Mouse (Mus musculus) forebrain, embryonic 10.5 days (tissue): ENCODE data around the gene Mrpl4. TPM values are rescaled to one million over a fixed set of nuclear protein-coding genes. Genes with fewer than 3 reads are reported as not detected.

ENCODE experiments used
- DNase-seq: peaks from one replicate; pipeline ENCODE4 v3.0.0-alpha.2; 2017; ENCODE audit warnings: low spot score; ENCODE audit errors: extremely low spot score
- H3K27ac ChIP-seq: fragments of 300-500 bp; sonication (generic); 2 replicates; pipeline ENCODE4 v1.5.1; 2016; ENCODE audit warnings: mild to moderate bottlenecking
- H3K27me3 ChIP-seq: fragments of 300-500 bp; sonication (generic); 2 replicates; pipeline ENCODE4 v1.6.1; 2016; ENCODE audit warnings: mild to moderate bottlenecking; ENCODE audit not compliant: poor library complexity, severe bottlenecking
- H3K36me3 ChIP-seq: fragments of 300-500 bp; sonication (generic); replicated peaks from 2 replicates; pipeline ENCODE4 v1.6.1; 2016; ENCODE audit warnings: mild to moderate bottlenecking, moderate library complexity
- H3K4me1 ChIP-seq: fragments of 300-500 bp; sonication (generic); 2 replicates; pipeline ENCODE4 v1.6.1; 2016
- H3K4me3 ChIP-seq: fragments of 300-500 bp; sonication (generic); 2 replicates; pipeline ENCODE4 v1.5.1; 2016; ENCODE audit warnings: mild to moderate bottlenecking, moderate library complexity
- H3K9me3 ChIP-seq: fragments of 300-500 bp; sonication (generic); 2 replicates; pipeline ENCODE4 v1.6.1; 2016; ENCODE audit warnings: mild to moderate bottlenecking, moderate library complexity
- WGBS: fragments of 180-500 bp; shearing (Covaris S2); methylation state at CpG from one replicate; pipeline ENCODE4 v1.1.7; 2016; 5-methylcytosine and 5-hydroxymethylcytosine counted together
- polyA plus RNA-seq: library from polyadenylated mRNA; unstranded; fragments of >200 nt; fragmentation: Nextera tagmentation; extraction: Ambion mirVana; gene quantifications from 2 replicates; pipeline ENCODE4 v1.2.1, GENCODE M21; 2016

Gene Mrpl4
- polyA plus RNA-seq, 1 experiment from 2014 or later, result 154 TPM

GRCm38 (mm10) chr9:21012368-21012767 lies 9.8 kb downstream of the Mrpl4 start:
- no peak for DNase-seq
- Histone ChIP-seq H3K9me3 (no peaks in the 10 kb centered on the region), H3K27me3 (peaks cover 42% of the 10 kb centered on the region), H3K4me3 (no peak overlapping the region), H3K27ac (no peak overlapping the region), H3K36me3 (peaks cover 23% of the 10 kb centered on the region), H3K4me1 (peaks cover 20% of the 10 kb centered on the region)
- WGBS, result 36% methylated on average over 1 of the region's 1 CpGs

GRCm38 (mm10) chr9:21014691-21015570 lies 12.4 kb downstream of the Mrpl4 start:
- no peak overlapping the region for H3K27ac ChIP-seq
- peaks cover 63% of the 10 kb centered on the region for H3K27me3 ChIP-seq
- no peaks in the 10 kb centered on the region for H3K9me3 ChIP-seq
- H3K36me3 ChIP-seq, result no peaks in the 10 kb centered on the region
- H3K4me3 ChIP-seq, result peak overlapping the region; percentile 45
- 3% methylated on average over 29 of the region's 29 CpGs for WGBS
- DNase-seq, result no peak
- H3K4me1 ChIP-seq, result peaks cover 20% of the 10 kb centered on the region

- peaks cover 63% of the 10 kb centered on the region for H3K27me3 ChIP-seq
- H3K9me3 ChIP-seq, result no peaks in the 10 kb centered on the region
- DNase-seq, result no peak
- 1% methylated on average over 30 of the region's 30 CpGs for WGBS
- peaks cover 20% of the 10 kb centered on the region for H3K4me1 ChIP-seq
- no peak within 1 kb of the TSS for H3K27ac ChIP-seq
- H3K4me3 ChIP-seq, result peak within 1 kb of the TSS; percentile 45
- no peaks in the 10 kb centered on the region for H3K36me3 ChIP-seq
Measured at GRCm38 (mm10) chr9:21015571-21016130, 13.1 kb downstream of the Mrpl4 start, which contains the start of gene Icam1. Gene Icam1 (plus strand): TSS chr9:21015985.

- DNase-seq, result no peak
- WGBS, result 4% methylated on average over 17 of the region's 17 CpGs
- peak overlapping the region; percentile 45; the same call in 1 of the 2 replicates for H3K4me3 ChIP-seq
- H3K27me3 ChIP-seq, result peaks cover 69% of the 10 kb centered on the region
- H3K4me1 ChIP-seq, result peaks cover 20% of the 10 kb centered on the region
- no peaks in the 10 kb centered on the region for H3K9me3 ChIP-seq
- no peak overlapping the region for H3K27ac ChIP-seq
- H3K36me3 ChIP-seq, result no peaks in the 10 kb centered on the region
Measured at GRCm38 (mm10) chr9:21016331-21017176, 14.0 kb downstream of the Mrpl4 start.

GRCm38 (mm10) chr9:21017177-21017575 lies 14.6 kb downstream of the Mrpl4 start:
- peaks cover 20% of the 10 kb centered on the region for H3K4me1 ChIP-seq
- peaks cover 72% of the 10 kb centered on the region for H3K27me3 ChIP-seq
- no peaks in the 10 kb centered on the region for H3K9me3 ChIP-seq
- no peak for DNase-seq
- no peak overlapping the region for H3K4me3 ChIP-seq
- H3K36me3 ChIP-seq, result no peaks in the 10 kb centered on the region
- no peak overlapping the region for H3K27ac ChIP-seq
- WGBS, result 43% methylated on average over 4 of the region's 4 CpGs

- Histone ChIP-seq H3K27ac (no peak overlapping the region), H3K4me3 (no peak overlapping the region), H3K36me3 (no peaks in the 10 kb centered on the region), H3K27me3 (peaks cover 68% of the 10 kb centered on the region), H3K9me3 (no peaks in the 10 kb centered on the region), H3K4me1 (peaks cover 20% of the 10 kb centered on the region)
- no peak for DNase-seq
- 77% methylated on average over 2 of the region's 2 CpGs for WGBS
Measured at GRCm38 (mm10) chr9:21018600-21018999, 16.1 kb downstream of the Mrpl4 start.

- DNase-seq, result no peak
- Histone ChIP-seq H3K4me1 (peaks cover 4% of the 10 kb centered on the region; the same call in 1 of the 2 replicates), H3K4me3 (no peak overlapping the region), H3K36me3 (no peaks in the 10 kb centered on the region), H3K27ac (no peak overlapping the region), H3K9me3 (no peaks in the 10 kb centered on the region), H3K27me3 (peaks cover 54% of the 10 kb centered on the region)
- 87% methylated on average over 3 of the region's 3 CpGs for WGBS
Measured at GRCm38 (mm10) chr9:21021363-21021762, 18.8 kb downstream of the Mrpl4 start.

GRCm38 (mm10) chr9:21022288-21022687 lies 19.8 kb downstream of the Mrpl4 start:
- WGBS, result 66% methylated on average over 6 of the region's 6 CpGs
- peaks cover 54% of the 10 kb centered on the region for H3K27me3 ChIP-seq
- no peak overlapping the region for H3K4me3 ChIP-seq
- no peaks in the 10 kb centered on the region for H3K36me3 ChIP-seq
- no peaks in the 10 kb centered on the region; the same call in 1 of the 2 replicates for H3K4me1 ChIP-seq
- DNase-seq, result no peak
- no peaks in the 10 kb centered on the region for H3K9me3 ChIP-seq
- H3K27ac ChIP-seq, result no peak overlapping the region

- H3K9me3 ChIP-seq, result no peaks in the 10 kb centered on the region
- H3K4me3 ChIP-seq, result no peak overlapping the region
- H3K27ac ChIP-seq, result no peak overlapping the region
- WGBS, result 87% methylated on average over 1 of the region's 1 CpGs
- no peaks in the 10 kb centered on the region for H3K36me3 ChIP-seq
- H3K27me3 ChIP-seq, result peaks cover 54% of the 10 kb centered on the region
- peaks cover under 1% of the 10 kb centered on the region; the same call in 1 of the 2 replicates for H3K4me1 ChIP-seq
- no peak for DNase-seq
Measured at GRCm38 (mm10) chr9:21022726-21023125, 20.2 kb downstream of the Mrpl4 start.

GRCm38 (mm10) chr9:21025258-21025810 lies 22.8 kb downstream of the Mrpl4 start:
- H3K27me3 ChIP-seq, result peaks cover 63% of the 10 kb centered on the region

GRCm38 (mm10) chr9:21026849-21027248 lies 24.3 kb downstream of the Mrpl4 start:
- 84% methylated on average over 12 of the region's 12 CpGs for WGBS
- Histone ChIP-seq H3K9me3 (no peaks in the 10 kb centered on the region), H3K4me3 (no peak overlapping the region), H3K27me3 (peaks cover 71% of the 10 kb centered on the region), H3K36me3 (no peaks in the 10 kb centered on the region), H3K27ac (no peak overlapping the region), H3K4me1 (peaks cover 32% of the 10 kb centered on the region)
- no peak for DNase-seq

More at GRCm38 (mm10) chr9:21025258-21025810, 22.8 kb downstream of the Mrpl4 start:
- no peak overlapping the region for H3K4me3 ChIP-seq
- H3K4me1 ChIP-seq, result peaks cover 17% of the 10 kb centered on the region
- no peaks in the 10 kb centered on the region for H3K9me3 ChIP-seq
- no peak overlapping the region for H3K27ac ChIP-seq
- 74% methylated on average over 19 of the region's 19 CpGs for WGBS
- DNase-seq, result no peak
- no peaks in the 10 kb centered on the region for H3K36me3 ChIP-seq

GRCm38 (mm10) chr9:21027774-21028290 lies 25.3 kb downstream of the Mrpl4 start:
- Histone ChIP-seq H3K27me3 (peaks cover 79% of the 10 kb centered on the region), H3K9me3 (no peaks in the 10 kb centered on the region), H3K27ac (no peak overlapping the region), H3K4me1 (peaks cover 42% of the 10 kb centered on the region), H3K36me3 (no peaks in the 10 kb centered on the region), H3K4me3 (no peak overlapping the region)
- WGBS, result 56% methylated on average over 8 of the region's 8 CpGs
- DNase-seq, result no peak
